Mouse (Mus musculus) lung, embryonic 16.5 days (tissue): ENCODE measurements around the gene Slc16a3. TPM values are rescaled to one million over a fixed set of nuclear protein-coding genes. Genes with fewer than 3 reads are reported as not detected.

Source experiments
- ATAC-seq: fragments of 200-750 bp; cut with Nextera tagmentation; 2 replicates; pipeline ENCODE4 v1.8.0; 2017; ENCODE audit warnings: low read depth, mild to moderate bottlenecking, moderate library complexity
- H3K27ac ChIP-seq: fragments of 300-500 bp; sonication (generic); 2 replicates; pipeline ENCODE4 v1.5.1; 2014; ENCODE audit warnings: mild to moderate bottlenecking, control low read depth, low read length
- H3K27me3 ChIP-seq: fragments of 300-500 bp; sonication (generic); 2 replicates; pipeline ENCODE4 v1.6.1; 2014; ENCODE audit warnings: low read depth, low read length, mixed read lengths; ENCODE audit not compliant: control insufficient read depth, insufficient read depth
- H3K36me3 ChIP-seq: fragments of 300-500 bp; sonication (generic); 2 replicates; pipeline ENCODE4 v1.6.1; 2014; ENCODE audit warnings: low read length; ENCODE audit not compliant: control insufficient read depth, insufficient read depth
- H3K4me1 ChIP-seq: fragments of 300-500 bp; sonication (generic); replicated peaks from 2 replicates; pipeline ENCODE4 v1.6.1; 2014; ENCODE audit warnings: low read length, mixed read lengths; ENCODE audit not compliant: control insufficient read depth, insufficient read depth
- H3K4me2 ChIP-seq: fragments of 300-500 bp; sonication (generic); 2 replicates; pipeline ENCODE4 v1.6.1; 2014; ENCODE audit warnings: low read depth, low read length, control low read depth
- H3K4me3 ChIP-seq: fragments of 300-500 bp; sonication (generic); 2 replicates; pipeline ENCODE4 v1.5.1; 2014; ENCODE audit warnings: mild to moderate bottlenecking, low read length, control low read depth
- H3K9ac ChIP-seq: fragments of 300-500 bp; sonication (generic); 2 replicates; pipeline ENCODE4 v1.6.1; 2014; ENCODE audit warnings: low read length, control low read depth
- H3K9me3 ChIP-seq: fragments of 300-500 bp; sonication (generic); 2 replicates; pipeline ENCODE4 v1.6.1; 2016; ENCODE audit warnings: low read length; ENCODE audit not compliant: control insufficient read depth
- WGBS: fragments of 180-500 bp; shearing (Covaris S2); extraction: QIAGEN DNeasy Blood & Tissue Kit; methylation state at CpG from one replicate; pipeline ENCODE4 v1.1.7; 2014; 5-methylcytosine and 5-hydroxymethylcytosine counted together
- polyA plus RNA-seq: library from polyadenylated mRNA; unstranded; fragments of >200 nt; fragmentation: Nextera tagmentation; extraction: Ambion mirVana; gene quantifications from 2 replicates; pipeline ENCODE4 v1.2.1, GENCODE M21; 2015

Slc16a3 gene
- polyA plus RNA-seq, 1 experiment from 2014 or later = 62.5 TPM

DNA sequence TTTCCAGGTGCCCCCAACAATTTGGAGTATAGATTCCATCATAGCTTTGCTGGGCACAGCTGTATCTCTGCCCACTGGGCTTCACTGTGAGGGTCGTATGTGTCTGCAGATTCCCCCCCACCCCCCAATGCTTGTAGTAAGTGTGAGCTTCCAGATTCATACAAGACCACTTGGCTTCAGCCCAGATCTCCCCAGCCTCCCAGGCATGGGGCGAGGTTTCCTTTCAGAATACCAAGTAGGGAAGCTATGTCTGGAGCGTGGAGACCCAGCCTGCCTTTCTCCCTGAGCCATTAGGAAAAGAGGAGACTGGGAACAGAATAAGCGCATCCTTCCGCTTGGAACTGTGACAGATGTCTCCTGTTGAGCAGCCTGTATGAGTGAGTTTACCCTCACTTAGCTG, 45.3 kb downstream of the Slc16a3 start:
- Histone ChIP-seq H3K4me1 (peaks cover 23% of the 10 kb centered on the region), H3K9me3 (no peaks in the 10 kb centered on the region), H3K27me3 (no peaks in the 10 kb centered on the region), H3K27ac (no peak overlapping the region), H3K36me3 (no peaks in the 10 kb centered on the region), H3K4me3 (no peak overlapping the region), H3K9ac (no peak overlapping the region), H3K4me2 (no peak overlapping the region)
- ATAC-seq = no peak
- 74% methylated on average over 5 of the region's 5 CpGs for WGBS

DNA sequence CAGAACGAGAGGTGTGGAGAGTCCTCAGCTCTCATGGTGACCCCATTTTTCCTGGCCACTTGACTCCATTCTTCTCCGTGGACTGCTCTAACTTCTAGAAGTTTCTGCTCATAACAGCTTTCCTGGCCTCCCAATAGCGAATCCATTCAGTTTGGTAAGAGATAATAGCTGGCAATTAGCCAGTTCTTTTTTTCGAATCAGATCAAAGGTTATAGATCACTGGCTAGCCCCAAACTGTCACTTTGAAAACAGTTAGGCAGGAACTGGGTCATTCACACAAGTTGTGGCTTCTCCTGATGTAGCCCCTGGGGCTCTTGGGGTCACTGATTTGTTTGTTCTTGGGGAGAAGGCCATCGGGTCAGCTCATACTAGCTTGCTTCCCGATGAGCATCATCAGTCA, 46.5 kb downstream of the Slc16a3 start:
- no peak overlapping the region for H3K9ac ChIP-seq
- H3K36me3 ChIP-seq = no peaks in the 10 kb centered on the region
- H3K4me2 ChIP-seq = no peak overlapping the region
- no peak for ATAC-seq
- peaks cover 11% of the 10 kb centered on the region for H3K4me1 ChIP-seq
- no peaks in the 10 kb centered on the region for H3K27me3 ChIP-seq
- no peak overlapping the region for H3K27ac ChIP-seq
- WGBS = 70% methylated on average over 6 of the region's 6 CpGs
- H3K9me3 ChIP-seq = no peaks in the 10 kb centered on the region
- no peak overlapping the region for H3K4me3 ChIP-seq

- H3K27ac ChIP-seq = no peak overlapping the region
- WGBS = 23% methylated on average over 4 of the region's 4 CpGs
- H3K4me3 ChIP-seq = no peak overlapping the region
- no peaks in the 10 kb centered on the region for H3K9me3 ChIP-seq
- H3K9ac ChIP-seq = no peak overlapping the region
- no peak overlapping the region for H3K4me2 ChIP-seq
- no peaks in the 10 kb centered on the region; the same call in 1 of the 2 replicates for H3K4me1 ChIP-seq
- no peaks in the 10 kb centered on the region for H3K27me3 ChIP-seq
- H3K36me3 ChIP-seq = no peaks in the 10 kb centered on the region
- ATAC-seq = no peak
These were observed 53.7 kb downstream of the Slc16a3 start for GRCm38 (mm10) chr11:121001966-121002365.

DNA sequence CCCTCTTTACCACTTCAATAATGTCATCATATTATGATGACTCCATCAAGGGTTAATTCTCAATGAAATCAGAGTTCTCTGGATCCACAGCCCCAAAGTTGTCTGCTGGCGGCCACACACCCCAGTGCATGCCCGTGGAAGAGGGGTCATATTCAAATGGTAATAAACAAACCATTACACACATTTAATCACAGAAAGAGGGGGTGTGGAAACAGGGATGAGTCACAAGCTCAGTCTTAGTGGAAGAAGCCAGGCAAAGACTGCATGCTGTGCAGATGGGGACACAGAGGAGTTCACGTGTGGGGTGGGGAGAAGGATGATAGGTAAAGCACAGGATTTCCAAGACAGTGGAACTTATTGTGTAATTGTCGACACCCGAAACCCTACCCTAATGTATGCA, 56.0 kb downstream of the Slc16a3 start:
- no peak overlapping the region for H3K27ac ChIP-seq
- no peaks in the 10 kb centered on the region; the same call in 1 of the 2 replicates for H3K4me1 ChIP-seq
- H3K9me3 ChIP-seq = no peaks in the 10 kb centered on the region
- no peak overlapping the region for H3K4me3 ChIP-seq
- H3K36me3 ChIP-seq = no peaks in the 10 kb centered on the region
- ATAC-seq = no peak
- no peak overlapping the region for H3K4me2 ChIP-seq
- H3K9ac ChIP-seq = no peak overlapping the region
- H3K27me3 ChIP-seq = no peaks in the 10 kb centered on the region
- 53% methylated on average over 5 of the region's 5 CpGs for WGBS

GRCm38 (mm10) chr11:121006184-121006583, 57.9 kb downstream of the Slc16a3 start:
- WGBS = 61% methylated on average over 6 of the region's 6 CpGs
- no peak overlapping the region for H3K4me2 ChIP-seq
- H3K9me3 ChIP-seq = no peaks in the 10 kb centered on the region
- no peak overlapping the region for H3K27ac ChIP-seq
- no peak overlapping the region for H3K9ac ChIP-seq
- H3K4me1 ChIP-seq = no peaks in the 10 kb centered on the region; the same call in 1 of the 2 replicates
- ATAC-seq = no peak
- no peaks in the 10 kb centered on the region for H3K27me3 ChIP-seq
- no peak overlapping the region for H3K4me3 ChIP-seq
- no peaks in the 10 kb centered on the region for H3K36me3 ChIP-seq

DNA sequence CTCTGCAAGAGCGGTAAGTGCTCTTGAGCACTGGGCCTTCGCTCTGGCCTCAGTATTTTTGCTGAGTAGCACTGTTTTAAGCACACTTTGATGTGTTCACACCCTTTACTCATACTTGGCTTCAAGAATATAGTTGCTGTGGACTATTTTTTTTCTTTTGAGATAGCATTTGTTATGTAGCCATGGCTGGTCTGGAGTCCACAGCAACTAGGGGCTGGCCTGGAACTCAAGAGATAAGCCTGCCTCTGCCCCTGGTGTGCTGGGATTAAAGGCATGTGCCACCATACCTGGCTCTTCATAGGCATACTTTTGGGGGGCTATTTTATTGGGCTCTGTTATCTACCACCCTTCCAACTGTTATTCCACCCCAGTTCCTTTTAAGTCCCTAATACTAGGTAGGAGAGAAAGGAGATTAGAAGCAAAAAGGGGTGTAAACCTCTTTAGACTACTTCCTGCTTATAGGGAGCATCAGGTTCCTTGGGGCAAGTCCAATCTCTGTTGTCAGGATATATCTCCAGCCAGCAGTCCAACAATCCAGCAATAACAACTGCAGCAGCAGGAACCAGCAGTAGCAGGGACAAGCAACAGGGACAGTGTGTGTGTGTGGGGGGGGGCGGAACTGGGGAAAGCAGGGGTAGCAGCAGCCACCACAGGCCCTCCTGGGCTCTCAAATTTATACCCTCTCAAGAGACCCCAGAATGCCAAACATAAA, 61.9 kb downstream of the Slc16a3 start:
- Histone ChIP-seq H3K4me1 (peaks cover 3% of the 10 kb centered on the region), H3K4me2 (no peak overlapping the region), H3K4me3 (no peak overlapping the region), H3K27me3 (no peaks in the 10 kb centered on the region), H3K9ac (no peak overlapping the region), H3K36me3 (no peaks in the 10 kb centered on the region), H3K9me3 (no peaks in the 10 kb centered on the region), H3K27ac (no peak overlapping the region)
- ATAC-seq = no peak
- WGBS = 90% methylated on average over 3 of the region's 3 CpGs

Other genes with a start within 250 kb of the Slc16a3 start
- gene Cenpx, start 234.7 kb upstream of the Slc16a3 start, polyA plus RNA-seq = 156 and 170 TPM in 2 replicates
- 58.2 and 63.9 TPM in 2 replicates for gene Lrrc45, start 234.6 kb upstream of the Slc16a3 start, polyA plus RNA-seq
- 53.5 and 54.2 TPM in 2 replicates for gene Rac3, start 227.0 kb upstream of the Slc16a3 start, polyA plus RNA-seq
- 69.5 and 92.2 TPM in 2 replicates for gene Dcxr, start 221.2 kb upstream of the Slc16a3 start, polyA plus RNA-seq
- gene Cbr2, start 216.4 kb upstream of the Slc16a3 start, polyA plus RNA-seq = 194 and 348 TPM in 2 replicates
- 3.9 and 5.0 TPM in 2 replicates for gene Hmga1b, start 185.7 kb upstream of the Slc16a3 start, polyA plus RNA-seq
- 39.3 and 43.0 TPM in 2 replicates for gene Rfng, start 164.3 kb upstream of the Slc16a3 start, polyA plus RNA-seq
- gene Gps1, start 164.2 kb upstream of the Slc16a3 start, polyA plus RNA-seq = 187 and 188 TPM in 2 replicates
- 74.0 and 80.9 TPM in 2 replicates for gene Dus1l, start 152.1 kb upstream of the Slc16a3 start, polyA plus RNA-seq
- gene Fasn, start 123.9 kb upstream of the Slc16a3 start, polyA plus RNA-seq = 50.6 and 53.5 TPM in 2 replicates
- gene Ccdc57, start 15.6 kb upstream of the Slc16a3 start, polyA plus RNA-seq = 6.4 TPM in 2 replicates
- 120 and 121 TPM in 2 replicates for gene Csnk1d, start 42.9 kb downstream of the Slc16a3 start, polyA plus RNA-seq
- gene Cd7, start 90.9 kb downstream of the Slc16a3 start, polyA plus RNA-seq = 1.3 and 1.8 TPM in 2 replicates
- gene Sectm1b, start 115.1 kb downstream of the Slc16a3 start, polyA plus RNA-seq = 0.15 and 0.78 TPM in 2 replicates
- 0.58 TPM in 1 of 2 replicates, not detected in the other for gene Sectm1a, start 132.7 kb downstream of the Slc16a3 start, polyA plus RNA-seq
- not detected in 2 replicates for gene Tex19.2, start 170.2 kb downstream of the Slc16a3 start, polyA plus RNA-seq
- gene Tex19.1, start 197.7 kb downstream of the Slc16a3 start, polyA plus RNA-seq = not detected in 2 replicates
- not detected in 2 replicates for gene Uts2r, start 211.8 kb downstream of the Slc16a3 start, polyA plus RNA-seq